Mouse (Mus musculus) testis, adult 2 months (tissue): ENCODE results near the gene Ppp1r27.

ENCODE experiments used
- CTCF ChIP-seq: fragments of 200-500 bp; IDR thresholded peaks from 2 replicates; pipeline ENCODE4 v1.5.1; 2012; ENCODE audit warnings: low read depth, mild to moderate bottlenecking, inconsistent platforms, low read length, moderate library complexity; ENCODE audit not compliant: control insufficient read depth, insufficient read depth, insufficient replicate concordance
- POLR2A ChIP-seq: fragments of 200-500 bp; IDR thresholded peaks from 2 replicates; pipeline ENCODE4 v1.6.1; 2012; ENCODE audit warnings: low read depth, mild to moderate bottlenecking, inconsistent platforms, low read length, moderate library complexity; ENCODE audit not compliant: control insufficient read depth

DNA sequence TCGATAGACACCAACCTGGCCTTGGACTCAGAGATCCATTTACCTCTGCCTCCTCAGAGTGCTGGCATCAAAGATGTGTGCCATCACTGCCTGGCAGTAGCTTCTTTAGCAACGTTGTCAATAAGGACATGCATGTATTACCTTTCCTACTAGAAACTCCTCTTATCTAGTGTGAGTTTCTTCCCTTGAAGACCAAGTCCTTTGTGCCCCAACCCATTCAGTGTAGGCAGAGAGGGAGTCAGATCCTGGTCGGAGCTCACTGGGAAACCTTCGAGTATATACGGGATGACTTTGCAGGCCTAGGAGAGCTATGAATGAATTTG is 23.3 kb upstream of the Ppp1r27 start:
- TF ChIP-seq CTCF (no peak), POLR2A (no peak)
